9 mouse cellular contexts compared by ENCODE assay signal in genomic region chr12:80034963-80035411, GRCm38 (mm10).
A peak's percentile ranks its signal among the peaks of the same experiment; 100 is the strongest.
DNase-seq lines count a peak whose midpoint lies in the region; ATAC-seq and TF ChIP-seq lines count a peak whose summit lies in the region.
"Had no signal": no experiment of that assay in that cellular context is flagged by ENCODE, and none has a peak within 500 bp of the region (broad histone marks: within the 10 kb centered on the region; RNA-seq: fewer than 3 reads in every experiment).

No protein-coding gene starts in this region.

- peak overlapping the region; percentile 56; the same call in 1 of the 2 replicates for H3K27ac ChIP-seq in heart, embryonic 13.5 days (replicated peaks)
- peak overlapping the region; percentile 41; the same call in 1 of the 2 replicates for H3K27ac ChIP-seq in embryonic facial prominence, embryonic 10.5 days (replicated peaks)
- H3K27ac ChIP-seq in limb, embryonic 15.5 days, result peak overlapping the region; percentile 43
- H3K27ac ChIP-seq: heart, adult 2 months had no signal

- H3K4me2 ChIP-seq in heart, embryonic 13.5 days, result no peak overlapping the region
- no peak overlapping the region for H3K4me2 ChIP-seq in limb, embryonic 15.5 days

- no peak for DNase-seq in heart, postnatal 36 days
- DNase-seq in embryonic facial prominence, embryonic 10.5 days (ENCODE audit: low spot score), result no peak
- DNase-seq in embryo, embryonic 10.5 days (ENCODE audit: low spot score), result no peak
- no peak for DNase-seq in lung, postnatal 25 days (ENCODE audit: low spot score)
- DNase-seq in cerebellum, adult 9-10 months, result no peak

- no peaks in the 10 kb centered on the region for H3K36me3 ChIP-seq in heart, embryonic 13.5 days
- H3K36me3 ChIP-seq in E14TG2a.4 (ENCODE audit: insufficient read depth, low read length), result no peaks in the 10 kb centered on the region
- no peaks in the 10 kb centered on the region for H3K36me3 ChIP-seq in embryonic facial prominence, embryonic 10.5 days (replicated peaks)
- H3K36me3 ChIP-seq in limb, embryonic 15.5 days, result no peaks in the 10 kb centered on the region

- intact Hi-C loops in heart, postnatal 36 days (cut with DNase I), result no loop called here

- ATAC-seq in heart, embryonic 13.5 days (ENCODE audit: extremely low read depth, insufficient number of reproducible peaks, low FRiP score, low TSS enrichment), result no peak
- 0 out of 2 replicates have a peak, but pooled peaks have one; percentile 24 for ATAC-seq in limb, embryonic 15.5 days (ENCODE audit: insufficient number of reproducible peaks, low FRiP score, low TSS enrichment, low read depth)

- no peak for TF ChIP-seq CTCF in E14TG2a.4 (conservative IDR thresholded peaks at IDR 0.05; ENCODE audit: low read length)

- H3K9me3 ChIP-seq in heart, embryonic 13.5 days, result no peaks in the 10 kb centered on the region
- H3K9me3 ChIP-seq in E14TG2a.4 (ENCODE audit: low read length), result no peaks in the 10 kb centered on the region
- H3K9me3 ChIP-seq in embryonic facial prominence, embryonic 10.5 days, result no peaks in the 10 kb centered on the region
- no peaks in the 10 kb centered on the region for H3K9me3 ChIP-seq in limb, embryonic 15.5 days

- 45% methylated on average over 4 of the region's 4 CpGs for WGBS in heart, embryonic 13.5 days
- WGBS in embryonic facial prominence, embryonic 10.5 days, result 60% methylated on average over 4 of the region's 4 CpGs
- WGBS in limb, embryonic 15.5 days, result 27% methylated on average over 4 of the region's 4 CpGs

- no peaks in the 10 kb centered on the region for H3K27me3 ChIP-seq in heart, embryonic 13.5 days (replicated peaks)
- H3K27me3 ChIP-seq in E14TG2a.4 (ENCODE audit: insufficient read depth, low read length), result peaks cover 55% of the 10 kb centered on the region
- no peaks in the 10 kb centered on the region for H3K27me3 ChIP-seq in embryonic facial prominence, embryonic 10.5 days (replicated peaks; ENCODE audit: low read depth, poor library complexity, severe bottlenecking)
- no peaks in the 10 kb centered on the region for H3K27me3 ChIP-seq in limb, embryonic 15.5 days

- H3K4me1 ChIP-seq in heart, embryonic 13.5 days, result peaks cover 38% of the 10 kb centered on the region
- peaks cover 40% of the 10 kb centered on the region for H3K4me1 ChIP-seq in E14TG2a.4 (replicated peaks; ENCODE audit: low read depth, low read length)
- peaks cover 25% of the 10 kb centered on the region for H3K4me1 ChIP-seq in embryonic facial prominence, embryonic 10.5 days
- H3K4me1 ChIP-seq in limb, embryonic 15.5 days, result peaks cover 32% of the 10 kb centered on the region

- no peak overlapping the region for H3K4me3 ChIP-seq in heart, embryonic 13.5 days
- H3K4me3 ChIP-seq in E14TG2a.4 (replicated peaks; ENCODE audit: low read length), result 0 out of 2 replicates have a peak overlapping the region, but pooled peaks have one; percentile 14
- no peak overlapping the region for H3K4me3 ChIP-seq in embryonic facial prominence, embryonic 10.5 days
- H3K4me3 ChIP-seq in limb, embryonic 15.5 days, result no peak overlapping the region
- H3K4me3 ChIP-seq: heart, adult 2 months had no signal

- peak overlapping the region; percentile 15; the same call in 1 of the 2 replicates for H3K9ac ChIP-seq in heart, embryonic 13.5 days
- H3K9ac ChIP-seq in limb, embryonic 15.5 days, result no peak overlapping the region
